Mouse (Mus musculus) stomach, postnatal 0 days (tissue): Measurements from ENCODE around the gene Clps. TPM values are rescaled to one million over a fixed set of nuclear protein-coding genes. Genes with fewer than 3 reads are reported as not detected.
A peak's percentile ranks its signal among the peaks of the same experiment; 100 is the strongest.

Source experiments
- ATAC-seq: fragments of 200-750 bp; cut with Nextera tagmentation; 2 replicates; pipeline ENCODE4 v1.8.0; 2017; ENCODE audit not compliant: low FRiP score, low TSS enrichment
- DNase-seq: peaks from one replicate; pipeline ENCODE4 v3.0.0-alpha.2; 2016; ENCODE audit warnings: low spot score
- H3K27ac ChIP-seq: fragments of 300-500 bp; sonication (generic); replicated peaks from 2 replicates; pipeline ENCODE4 v1.5.1; 2014; ENCODE audit warnings: mild to moderate bottlenecking, control low read depth
- H3K27me3 ChIP-seq: fragments of 300-500 bp; sonication (generic); 2 replicates; pipeline ENCODE4 v1.6.1; 2014; ENCODE audit warnings: low read length; ENCODE audit not compliant: control insufficient read depth, insufficient read depth
- H3K36me3 ChIP-seq: fragments of 300-500 bp; sonication (generic); 2 replicates; pipeline ENCODE4 v1.6.1; 2014; ENCODE audit warnings: low read length, mixed read lengths; ENCODE audit not compliant: control insufficient read depth, insufficient read depth
- H3K4me1 ChIP-seq: fragments of 300-500 bp; sonication (generic); replicated peaks from 2 replicates; pipeline ENCODE4 v1.6.1; 2014; ENCODE audit warnings: antibody characterized with exemption; ENCODE audit not compliant: control insufficient read depth, insufficient read depth
- H3K4me2 ChIP-seq: fragments of 300-500 bp; sonication (generic); replicated peaks from 2 replicates; pipeline ENCODE4 v1.6.1; 2014; ENCODE audit warnings: low read depth, mild to moderate bottlenecking, control low read depth, moderate library complexity
- H3K4me3 ChIP-seq: fragments of 300-500 bp; sonication (generic); 2 replicates; pipeline ENCODE4 v1.5.1; 2014; ENCODE audit warnings: low read depth, low read length, control low read depth
- H3K9ac ChIP-seq: fragments of 300-500 bp; sonication (generic); 2 replicates; pipeline ENCODE4 v1.6.1; 2014; ENCODE audit warnings: mild to moderate bottlenecking, low read length, control low read depth, mixed read lengths
- H3K9me3 ChIP-seq: fragments of 300-500 bp; sonication (generic); 2 replicates; pipeline ENCODE4 v1.6.1; 2016; ENCODE audit warnings: low read length; ENCODE audit not compliant: control insufficient read depth
- CTCF ChIP-seq: IDR thresholded peaks from 2 replicates; pipeline ENCODE4 v1.5.1; 2016; ENCODE audit warnings: antibody characterized with exemption, low read depth, mild to moderate bottlenecking, moderate library complexity
- EP300 ChIP-seq: optimal IDR thresholded peaks from 2 replicates; pipeline ENCODE3; 2016; ENCODE audit warnings: antibody characterized with exemption
- WGBS: fragments of 180-500 bp; shearing (Covaris S2); extraction: QIAGEN DNeasy Blood & Tissue Kit; methylation state at CpG from one replicate; pipeline ENCODE4 v1.1.7; 2014; 5-methylcytosine and 5-hydroxymethylcytosine counted together
- polyA plus RNA-seq: library from polyadenylated mRNA; unstranded; fragments of >200 nt; fragmentation: Nextera tagmentation; extraction: Ambion mirVana; gene quantifications from 2 replicates; pipeline ENCODE4 v1.2.1, GENCODE M21; 2015

Gene Clps
- polyA plus RNA-seq, 1 experiment from 2014 or later, result 1,944 TPM

GRCm38 (mm10) chr17:28515431-28516341 lies 44.9 kb downstream of the Clps start:
- Histone ChIP-seq H3K4me1 (peaks cover 29% of the 10 kb centered on the region), H3K27ac (peak overlapping the region; percentile 67), H3K4me2 (peak overlapping the region; percentile 29), H3K9ac (no peak overlapping the region; the same call in 1 of the 2 replicates), H3K36me3 (no peaks in the 10 kb centered on the region), H3K9me3 (no peaks in the 10 kb centered on the region), H3K27me3 (no peaks in the 10 kb centered on the region), H3K4me3 (no peak overlapping the region)
- ATAC-seq (peak; percentile 72), DNase-seq (peak; percentile 82)
- TF ChIP-seq EP300 (no peak), CTCF (no peak)
- 45% methylated on average over 9 of the region's 10 CpGs for WGBS

GRCm38 (mm10) chr17:28514555-28514954 lies 46.0 kb downstream of the Clps start:
- Histone ChIP-seq H3K4me1 (peaks cover 31% of the 10 kb centered on the region), H3K27me3 (no peaks in the 10 kb centered on the region), H3K9me3 (no peaks in the 10 kb centered on the region), H3K27ac (no peak overlapping the region; the same call in 1 of the 2 replicates), H3K9ac (no peak overlapping the region), H3K4me3 (no peak overlapping the region), H3K36me3 (no peaks in the 10 kb centered on the region), H3K4me2 (no peak overlapping the region)
- no peak for ATAC-seq
- no peak for DNase-seq
- WGBS, result 73% methylated on average over 5 of the region's 5 CpGs
- TF ChIP-seq EP300, result no peak
- TF ChIP-seq CTCF, result no peak

- H3K4me1 ChIP-seq, result peaks cover 31% of the 10 kb centered on the region
- peak overlapping the region; percentile 91 for H3K27ac ChIP-seq
Observed at GRCm38 (mm10) chr17:28513844-28514243, 46.7 kb downstream of the Clps start.

GRCm38 (mm10) chr17:28513337-28513736 lies 47.2 kb downstream of the Clps start:
- TF ChIP-seq EP300 (no peak), CTCF (no peak)
- Histone ChIP-seq H3K27me3 (no peaks in the 10 kb centered on the region), H3K36me3 (no peaks in the 10 kb centered on the region), H3K4me3 (no peak overlapping the region), H3K9me3 (no peaks in the 10 kb centered on the region), H3K4me1 (peaks cover 27% of the 10 kb centered on the region), H3K4me2 (no peak overlapping the region), H3K27ac (peak overlapping the region; percentile 91), H3K9ac (no peak overlapping the region)
- DNase-seq, result no peak
- no peak for ATAC-seq
- WGBS, result 23% methylated on average over 1 of the region's 1 CpGs

More at GRCm38 (mm10) chr17:28513844-28514243, 46.7 kb downstream of the Clps start:
- DNase-seq (no peak), ATAC-seq (no peak)
- TF ChIP-seq EP300 (no peak), CTCF (no peak)
- H3K9me3 ChIP-seq, result no peaks in the 10 kb centered on the region
- H3K27me3 ChIP-seq, result no peaks in the 10 kb centered on the region
- H3K36me3 ChIP-seq, result no peaks in the 10 kb centered on the region
- no peak overlapping the region for H3K9ac ChIP-seq
- 58% methylated on average over 7 of the region's 7 CpGs for WGBS
- H3K4me3 ChIP-seq, result no peak overlapping the region
- H3K4me2 ChIP-seq, result no peak overlapping the region

GRCm38 (mm10) chr17:28512696-28513095 lies 47.9 kb downstream of the Clps start:
- Histone ChIP-seq H3K27me3 (no peaks in the 10 kb centered on the region), H3K9ac (peak overlapping the region; percentile 24), H3K9me3 (no peaks in the 10 kb centered on the region), H3K4me2 (no peak overlapping the region), H3K4me3 (no peak overlapping the region), H3K36me3 (no peaks in the 10 kb centered on the region), H3K4me1 (peaks cover 26% of the 10 kb centered on the region), H3K27ac (peak overlapping the region; percentile 91)
- TF ChIP-seq CTCF (0 out of 2 replicates have a peak, but pooled peaks have one; percentile 15), EP300 (no peak)
- DNase-seq (peak; percentile 80), ATAC-seq (peak; percentile 73)
- 23% methylated on average over 6 of the region's 6 CpGs for WGBS
